Mouse (Mus musculus) stomach, postnatal 0 days (tissue): Measurements from ENCODE around the gene 9030025P20Rik.
"Not testable (repeated sequence)": the region's sequence is repeated elsewhere in the genome, so short reads cannot be mapped to it uniquely, and the experiment has no call there.

Experiments
- CTCF ChIP-seq: IDR thresholded peaks from 2 replicates; pipeline ENCODE4 v1.5.1; 2016; ENCODE audit warnings: antibody characterized with exemption, low read depth, mild to moderate bottlenecking, moderate library complexity
- EP300 ChIP-seq: optimal IDR thresholded peaks from 2 replicates; pipeline ENCODE3; 2016; ENCODE audit warnings: antibody characterized with exemption

GRCm38 (mm10) chr17:14990116-14990702 is 11.9 kb downstream of the 9030025P20Rik start:
- TF ChIP-seq CTCF, EP300: not testable (repeated sequence)
